19 mouse cellular contexts compared by ENCODE assay signal in the genomic region with DNA sequence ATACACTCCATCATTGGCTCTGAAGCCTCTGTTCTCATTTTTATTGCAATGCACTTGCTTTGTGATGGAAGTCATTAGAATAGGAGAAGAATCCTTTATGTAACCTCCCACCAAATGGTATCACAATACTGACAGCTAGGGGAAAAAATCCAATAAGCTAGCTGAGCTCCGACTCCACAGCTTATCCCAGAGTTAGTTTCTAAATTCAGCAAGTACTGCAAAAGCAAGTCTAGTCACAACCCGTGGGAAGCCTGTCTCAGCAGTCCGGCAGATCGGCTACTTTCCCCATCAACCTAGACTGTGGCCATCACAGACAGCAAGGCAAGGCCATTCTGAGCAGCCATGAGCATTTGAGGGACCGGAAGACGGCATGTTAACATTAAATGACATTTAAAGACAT.
A peak's percentile ranks its signal among the peaks of the same experiment; 100 is the strongest.
DNase-seq lines count a peak whose midpoint lies in the region.
"Had no signal": no experiment of that assay in that cellular context is flagged by ENCODE, and none has a peak within 500 bp of the region (broad histone marks: within the 10 kb centered on the region; RNA-seq: fewer than 3 reads in every experiment).

No protein-coding gene starts in this region.

- DNase-seq in frontal cortex, adult 2 months (ENCODE audit: extremely low spot score in 1 of 2, low spot score in 1 of 2) = peak; percentile 8 to 32
- no peak for DNase-seq in frontal cortex, postnatal 25 days (ENCODE audit: low spot score in 2 of 2)
- peak; percentile 2 for DNase-seq in left cerebral cortex, adult 11 months (ENCODE audit: low spot score)
- no peak for DNase-seq in left cerebral cortex, postnatal 4 days
- DNase-seq in right cerebral cortex, adult 2 months (ENCODE audit: low spot score in 2 of 2) = peak; percentile 8 to 17
- DNase-seq in right cerebral cortex, postnatal 25 days = no peak
- peak; percentile 21 for DNase-seq in telencephalon, adult 2 months (ENCODE audit: low read depth, low spot score)
- DNase-seq in gastrocnemius, postnatal 25 days = no peak
- DNase-seq: adrenal gland, postnatal 14 days; B cell, adult 2 months; cerebellum, adult 11-12 months; cerebellum, adult 8-10 months; cerebellum, postnatal 10 days; cerebellum, postnatal 36 days; embryo, embryonic 11 days; gastrocnemius, postnatal 10 days; heart, adult 18-20 months; heart, postnatal 14 days; heart, postnatal 4 days had no signal

- intact Hi-C loops in left cerebral cortex, postnatal 4 days (cut with DNase I) = no loop called here

Comparison
In these comparisons a context has a peak if more than half of its experiments do, and no peak if none do; other contexts are left out.
1. DNase-seq: peak in frontal cortex, adult 2 months (2 of 2), left cerebral cortex, adult 11 months (single experiment), right cerebral cortex, adult 2 months (2 of 2) and telencephalon, adult 2 months (single experiment); none in frontal cortex, postnatal 25 days (0 of 2), left cerebral cortex, postnatal 4 days (single experiment), right cerebral cortex, postnatal 25 days (single experiment) and gastrocnemius, postnatal 25 days (single experiment).